9 mouse cellular contexts compared by ENCODE assay signal in genomic region chr1:180427685-180428084, GRCm38 (mm10). TPM values are rescaled to one million over a fixed set of nuclear protein-coding genes. Genes with fewer than 3 reads are reported as not detected.
A peak's percentile ranks its signal among the peaks of the same experiment; 100 is the strongest.
DNase-seq lines count a peak whose midpoint lies in the region; ATAC-seq and TF ChIP-seq lines count a peak whose summit lies in the region.
"Had no signal": no experiment of that assay in that cellular context is flagged by ENCODE, and none has a peak within 500 bp of the region (broad histone marks: within the 10 kb centered on the region; RNA-seq: fewer than 3 reads in every experiment).

No protein-coding gene starts in this region.

- 44% methylated on average over 10 of the region's 10 CpGs for WGBS in forebrain, postnatal 0 days
- WGBS in forebrain, embryonic 15.5 days, result 54% methylated on average over 10 of the region's 10 CpGs
- 24% methylated on average over 10 of the region's 10 CpGs for WGBS in macrophage (ENCODE audit: missing documents)

- no peak overlapping the region for H3K9ac ChIP-seq in forebrain, postnatal 0 days
- no peak overlapping the region for H3K9ac ChIP-seq in forebrain, embryonic 15.5 days (replicated peaks)

- H3K79me2 ChIP-seq in macrophage (ENCODE audit: inconsistent target), result no peaks in the 10 kb centered on the region; the same call in 1 of the 2 replicates

- no peak overlapping the region for H3K4me2 ChIP-seq in forebrain, postnatal 0 days (ENCODE audit: low read depth)
- no peak overlapping the region for H3K4me2 ChIP-seq in forebrain, embryonic 15.5 days (replicated peaks)

- H3K4me3 ChIP-seq in forebrain, postnatal 0 days (ENCODE audit: low read depth, low read length), result no peak overlapping the region
- H3K4me3 ChIP-seq in forebrain, embryonic 15.5 days, result no peak overlapping the region
- no peak overlapping the region for H3K4me3 ChIP-seq in left cerebral cortex, adult 2 months
- no peak overlapping the region for H3K4me3 ChIP-seq in macrophage (ENCODE audit: inconsistent target)

- no peaks in the 10 kb centered on the region for H3K36me3 ChIP-seq in forebrain, postnatal 0 days (ENCODE audit: insufficient read depth)
- H3K36me3 ChIP-seq in forebrain, embryonic 15.5 days, result no peaks in the 10 kb centered on the region
- H3K36me3 ChIP-seq in macrophage (ENCODE audit: inconsistent target), result no peaks in the 10 kb centered on the region

- intact Hi-C loops in left cerebral cortex, adult 2 months (cut with DNase I), result loop anchor here (1.0 kb wide), 1 partner anchor 159 kb away; no protein-coding TSS in a partner anchor

- 0 out of 2 replicates have a peak, but pooled peaks have one; percentile 23 for ATAC-seq in forebrain, postnatal 0 days
- ATAC-seq in forebrain, embryonic 15.5 days (replicated peaks), result no peak

- H3K9me3 ChIP-seq in forebrain, postnatal 0 days (ENCODE audit: low read length), result no peaks in the 10 kb centered on the region
- H3K9me3 ChIP-seq in forebrain, embryonic 15.5 days, result no peaks in the 10 kb centered on the region

- H3K27me3 ChIP-seq in forebrain, postnatal 0 days (ENCODE audit: insufficient read depth, low read length), result no peaks in the 10 kb centered on the region
- no peaks in the 10 kb centered on the region for H3K27me3 ChIP-seq in forebrain, embryonic 15.5 days

- H3K4me1 ChIP-seq in forebrain, postnatal 0 days (ENCODE audit: insufficient read depth), result peaks cover 8% of the 10 kb centered on the region; the same call in 1 of the 2 replicates
- H3K4me1 ChIP-seq in forebrain, embryonic 15.5 days, result peaks cover 10% of the 10 kb centered on the region

- no peak for DNase-seq in forebrain, postnatal 0 days
- DNase-seq in left cerebral cortex, adult 2 months (ENCODE audit: extremely low spot score in 1 of 2, low spot score in 2 of 2), result no peak
- DNase-seq in left cerebral cortex, adult 8-10 months (ENCODE audit: low spot score in 2 of 2), result no peak
- peak; percentile 82 for DNase-seq in brain, adult 2 months (ENCODE audit: low read depth, low spot score)
- no peak for DNase-seq in thymus, adult 18-20 months
- DNase-seq in embryo, embryonic 9.5 days (ENCODE audit: extremely low spot score), result no peak

- no peak for TF ChIP-seq CTCF in forebrain, postnatal 0 days (IDR thresholded peaks at IDR 0.05; ENCODE audit: low read depth)
- no peak for TF ChIP-seq CTCF in left cerebral cortex, adult 2 months (IDR thresholded peaks at IDR 0.05)

- H3K27ac ChIP-seq in forebrain, postnatal 0 days (ENCODE audit: low read depth, low read length), result 0 out of 2 replicates have a peak overlapping the region, but pooled peaks have one; percentile 17
- no peak overlapping the region for H3K27ac ChIP-seq in forebrain, embryonic 15.5 days (replicated peaks)
- H3K27ac ChIP-seq in left cerebral cortex, adult 2 months, result peak overlapping the region; percentile 37
- peak overlapping the region; percentile 89 for H3K27ac ChIP-seq in macrophage

RNA-seq across cellular contexts. Expression of gene Stum, which starts 55.6 kb away (rescaled TPM):
- 59.7 and 80.7 TPM in 2 replicates for total RNA-seq in forebrain, postnatal 0 days (2014; rRNA removed)
- polyA plus RNA-seq in forebrain, postnatal 0 days (2015; fragmentation: Nextera tagmentation; extraction: Ambion mirVana), result 15.2 and 16.7 TPM in 2 replicates
- 4.1 and 4.2 TPM in 2 replicates for polyA plus RNA-seq in forebrain, embryonic 15.5 days (2015; fragmentation: Nextera tagmentation; extraction: Ambion mirVana)
- total RNA-seq in left cerebral cortex, adult 2 months (2021), result 100 to 1,000 TPM; 166 to 167 TPM
- total RNA-seq in left cerebral cortex, adult 8-10 months (2022), result 100 to 1,000 TPM; 139 to 156 (median 147) TPM
- 1 to 10 TPM in 1 of 26 experiments, under 1 TPM in 6, not detected in 19; 0.12 to 1.3 (median 0.18) TPM for total RNA-seq in macrophage (2018; cell fraction: chromatin; rRNA removed)
- under 1 TPM in 15 of 26 experiments, not detected in 11; 0.04 to 0.29 (median 0.10) TPM for total RNA-seq in macrophage (2018; cell fraction: cytosol; rRNA removed)
- total RNA-seq in macrophage (2018; cell fraction: nucleus; rRNA removed), result 1 to 10 TPM in 1 of 26 experiments, under 1 TPM in 9, not detected in 16; 0.05 to 1.1 (median 0.22) TPM
- 0.05 to 0.09 TPM in 2 of 3 replicates, not detected in the other for polyA plus RNA-seq in macrophage (2018)
- total RNA-seq: granulocyte monocyte progenitor cell, adult 5-6 weeks had no signal
